Mouse (Mus musculus) adipocyte (in vitro differentiated cells): ENCODE results near the gene Ovol3.
"Not testable (repeated sequence)": the region's sequence is repeated elsewhere in the genome, so short reads cannot be mapped to it uniquely, and the experiment has no call there.

Source experiments
- DNase-seq: peaks from one replicate; pipeline ENCODE4 v3.0.0-alpha.2; 2016; ENCODE audit warnings: low spot score

The Ovol3 gene

DNA sequence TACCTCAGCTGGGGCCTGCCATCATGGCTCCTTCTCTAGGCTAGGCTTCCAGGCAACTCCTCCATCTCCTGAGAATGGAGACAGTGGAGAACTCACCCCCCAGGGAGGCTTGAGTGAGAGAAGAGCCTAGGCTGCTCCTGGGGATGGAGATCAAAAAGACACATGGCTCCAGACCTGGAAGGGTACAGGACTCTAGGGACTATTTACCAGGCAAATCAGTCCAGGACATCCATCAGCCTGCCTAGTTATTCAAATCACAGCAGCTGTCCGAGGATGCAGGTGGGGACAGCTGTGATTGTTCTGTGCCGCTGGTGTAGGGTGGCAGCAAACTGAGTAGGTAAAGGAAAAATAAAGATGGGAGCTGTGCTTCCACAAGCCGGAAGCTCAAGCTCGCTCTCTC, at the start of gene Ovol3:
TSS of gene Ovol3 (minus strand) at position 101 of the 400 bp plus-strand sequence.
- DNase-seq = no peak

- DNase-seq = no peak
These were observed 47.2 kb upstream of the Ovol3 start for GRCm38 (mm10) chr7:30282740-30283139.

- no peak for DNase-seq
These were observed 46.0 kb upstream of the Ovol3 start for GRCm38 (mm10) chr7:30281522-30281921.

GRCm38 (mm10) chr7:30280670-30281138, 45.2 kb upstream of the Ovol3 start:
- DNase-seq = peak; percentile 96

DNA sequence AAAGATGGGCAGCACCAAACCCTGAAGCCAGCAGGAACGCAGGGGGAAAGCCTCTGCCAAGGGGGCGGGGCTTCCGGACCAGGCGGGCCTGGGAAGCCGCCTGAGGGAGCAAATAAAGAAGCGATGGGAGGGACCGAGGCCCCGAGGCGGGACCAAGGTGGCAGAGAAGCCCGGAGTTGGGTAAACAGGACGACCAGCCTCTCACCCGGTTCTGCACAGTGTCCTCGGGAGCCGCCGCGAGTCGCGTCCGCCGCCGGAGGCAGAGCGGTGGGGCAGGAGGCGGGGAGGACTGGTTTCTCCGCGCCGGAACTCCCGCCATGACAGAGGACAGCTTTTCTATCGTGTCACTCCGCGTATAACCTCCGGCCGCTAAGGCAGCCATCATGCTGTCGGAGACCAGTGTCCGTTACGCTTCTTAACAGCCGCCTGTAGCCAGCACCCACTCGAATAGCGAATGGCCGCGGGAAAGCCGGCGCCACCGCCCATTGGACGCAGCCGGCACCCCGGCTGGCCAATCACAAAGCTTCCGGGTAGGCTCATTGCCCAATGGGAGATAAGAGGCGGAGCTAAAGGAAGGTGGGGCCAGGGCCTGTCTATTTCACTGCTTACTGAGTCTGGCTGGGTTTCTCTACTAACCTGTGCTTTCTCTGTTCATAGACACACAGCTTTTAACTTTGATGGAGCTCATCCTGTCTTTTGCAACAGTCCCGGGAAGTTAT, 44.6 kb upstream of the Ovol3 start, which contains the start of the genes Thap8 and Wdr62:
TSS of gene Thap8 (plus strand) at position 144 of the 719 bp plus-strand sequence.
TSS of gene Wdr62 (minus strand) at position 469 of the 719 bp plus-strand sequence.
- DNase-seq = peak; percentile 95

DNA sequence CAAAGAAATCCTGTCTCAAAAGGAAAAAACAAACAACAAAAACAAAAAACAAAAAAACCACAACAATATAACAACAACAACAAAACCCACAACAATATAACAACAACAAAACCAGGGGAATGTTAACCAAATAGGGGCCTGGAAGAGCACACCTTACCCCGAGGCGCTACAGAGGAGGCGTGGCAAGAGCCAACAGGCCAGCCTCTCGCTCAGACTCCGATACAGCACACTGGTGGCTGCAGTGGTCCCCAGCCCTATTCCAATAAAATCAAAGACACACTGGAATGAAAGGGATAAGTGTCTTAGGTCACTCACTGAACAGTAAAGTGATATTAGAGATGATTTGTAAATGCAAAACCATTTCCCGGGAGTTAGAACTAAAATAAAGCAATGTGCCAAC, 44.0 kb upstream of the Ovol3 start:
- DNase-seq = no peak

- DNase-seq = peak; percentile 51
These were observed 43.4 kb upstream of the Ovol3 start for GRCm38 (mm10) chr7:30278911-30279310.

GRCm38 (mm10) chr7:30274383-30274782, 38.9 kb upstream of the Ovol3 start:
- DNase-seq = no peak

DNA sequence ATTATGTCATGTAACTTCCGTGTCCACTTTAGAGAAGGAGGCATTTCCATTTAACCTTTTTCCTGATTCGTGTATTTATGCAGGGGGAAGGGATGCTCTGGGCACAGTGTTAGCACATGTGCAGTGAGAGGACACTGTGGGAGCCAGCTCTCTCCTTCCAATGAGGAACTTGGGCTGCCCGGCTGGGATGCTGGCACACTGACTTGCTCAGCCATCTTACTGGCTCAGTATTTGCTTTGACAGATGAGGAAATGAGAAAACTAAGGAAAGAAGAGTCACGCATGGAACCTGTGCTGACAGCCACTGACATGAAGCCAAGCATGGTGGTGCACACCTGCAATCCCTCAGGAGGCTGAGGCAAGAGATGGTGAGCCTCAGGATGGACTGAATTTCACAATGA, 34.1 kb upstream of the Ovol3 start:
- no peak for DNase-seq

DNA sequence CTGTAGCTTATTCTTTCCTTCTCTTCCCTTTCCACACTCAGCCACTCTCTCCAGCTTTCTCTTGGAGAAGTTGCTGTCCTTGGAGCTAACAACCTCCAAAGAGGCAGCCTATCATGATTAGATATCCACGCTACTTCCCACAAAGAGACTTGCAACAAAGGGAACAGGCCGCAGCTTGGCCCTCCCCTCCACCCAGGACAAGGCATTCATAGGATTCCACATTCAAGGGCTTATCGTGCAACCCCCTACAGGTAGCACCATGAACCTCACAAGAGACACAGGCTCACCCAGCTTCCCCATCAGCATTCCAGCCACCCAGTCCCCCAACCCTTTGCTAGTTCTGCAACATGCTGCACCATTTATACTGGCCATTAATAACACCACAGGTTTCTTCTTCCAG, 31.3 kb upstream of the Ovol3 start:
- no peak for DNase-seq

- DNase-seq = no peak
These were observed 30.4 kb upstream of the Ovol3 start for GRCm38 (mm10) chr7:30265935-30266334.

- no peak for DNase-seq
These were observed 30.0 kb upstream of the Ovol3 start for GRCm38 (mm10) chr7:30265531-30265930.

- no peak for DNase-seq
These were observed 29.5 kb upstream of the Ovol3 start for GRCm38 (mm10) chr7:30265041-30265440.

DNA sequence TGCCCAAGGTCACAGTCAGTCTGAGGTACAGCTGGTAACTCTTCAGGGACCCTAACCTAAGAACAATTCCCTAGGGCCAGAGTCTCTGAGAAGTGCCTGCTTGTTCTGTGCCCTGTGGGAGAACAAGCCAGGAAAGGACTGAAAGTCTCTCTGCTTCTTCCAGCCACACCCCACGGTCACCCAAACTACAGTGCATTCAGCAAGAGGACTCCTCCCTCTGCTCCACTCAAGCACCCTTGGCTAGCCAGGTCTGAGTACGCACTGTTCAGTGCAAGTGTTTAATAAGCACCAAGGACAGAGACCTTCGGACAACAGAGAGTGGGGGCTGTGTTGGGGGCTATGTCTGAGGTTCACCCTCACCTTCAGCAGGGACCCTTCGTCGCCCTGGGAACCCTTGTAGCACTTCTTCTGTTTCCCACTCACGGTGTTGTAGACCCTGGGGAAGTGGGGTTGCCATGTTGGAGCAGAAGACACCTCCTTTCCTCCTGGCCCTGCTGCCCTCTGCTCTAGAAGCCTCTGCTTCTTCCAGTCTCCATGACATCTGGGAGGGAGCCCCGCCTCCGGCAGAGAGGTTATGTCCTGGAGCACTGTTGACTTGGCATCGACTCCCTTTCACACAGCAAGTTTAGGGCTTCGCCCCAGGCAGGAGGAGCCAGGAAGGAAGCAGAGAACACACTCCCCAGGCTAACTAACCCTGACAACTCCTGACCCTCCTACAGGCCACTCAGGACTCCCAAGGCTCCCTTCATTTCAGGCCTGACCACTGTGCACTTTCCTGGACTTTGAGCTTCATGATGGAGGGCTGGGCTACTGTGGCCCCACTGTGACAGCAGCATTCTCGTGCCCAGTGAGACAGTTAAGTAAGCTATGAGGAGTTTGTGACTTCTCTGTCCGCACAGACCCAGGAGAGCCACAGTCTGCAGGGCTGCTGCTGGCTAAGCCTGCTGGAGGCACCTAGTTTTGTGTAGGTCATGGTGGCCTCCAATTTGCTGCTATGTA, 16.7 kb upstream of the Ovol3 start:
- peak; percentile 97 for DNase-seq

GRCm38 (mm10) chr7:30237374-30237773, 1.8 kb upstream of the Ovol3 start:
- DNase-seq = not testable (repeated sequence)

DNA sequence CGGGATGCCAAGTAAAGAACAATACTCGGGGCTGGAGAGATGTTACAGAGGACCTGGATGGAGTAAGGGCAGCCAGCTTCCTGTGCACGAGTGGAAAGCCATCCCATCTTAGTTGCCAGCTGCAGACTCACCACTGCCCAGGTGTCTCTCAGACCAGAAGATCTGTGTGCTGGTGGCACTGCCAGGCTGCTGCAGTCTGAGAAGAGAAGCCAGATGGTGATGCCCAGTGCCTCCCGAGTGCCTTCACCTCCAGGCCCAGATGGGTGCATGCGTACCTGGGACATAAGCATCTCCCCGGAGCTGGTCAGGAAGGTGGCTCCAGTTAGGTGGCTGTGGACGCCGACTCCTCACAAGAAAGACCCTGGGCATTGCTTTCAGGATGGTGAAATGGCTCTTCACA, 434 bp downstream of the Ovol3 start:
- DNase-seq = no peak

DNA sequence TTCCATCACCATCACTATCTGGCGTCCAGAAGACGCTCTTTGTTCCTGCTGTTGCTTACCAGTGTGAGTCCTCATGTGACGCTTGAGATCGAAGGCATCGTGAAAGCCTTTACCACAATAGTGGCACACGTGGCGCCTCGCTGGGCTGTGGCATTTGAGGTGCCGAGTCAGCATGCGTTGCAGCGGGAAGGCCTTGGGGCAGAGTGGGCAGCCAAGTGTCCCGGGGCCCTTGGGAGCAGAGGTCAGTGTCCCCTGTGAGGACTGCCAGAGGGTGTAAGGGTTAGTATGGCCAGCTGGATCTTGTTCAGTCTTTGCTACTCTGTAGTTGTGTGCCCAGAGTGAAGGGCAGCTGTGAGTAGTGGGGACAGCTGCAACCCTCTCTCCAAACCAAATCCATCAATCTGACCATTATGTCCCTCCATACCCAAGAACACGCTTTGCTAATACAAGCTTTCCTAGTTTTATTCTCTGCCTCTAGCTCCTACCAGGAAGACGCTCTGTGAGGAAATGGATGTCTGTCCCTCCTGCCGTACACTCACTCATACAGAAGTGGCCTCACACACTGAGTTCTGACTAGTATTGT, 1.2 kb downstream of the Ovol3 start:
- DNase-seq = no peak

GRCm38 (mm10) chr7:30233387-30233786, 2.1 kb downstream of the Ovol3 start:
- DNase-seq = no peak

- peak; percentile 71 for DNase-seq
These were observed 2.8 kb downstream of the Ovol3 start for GRCm38 (mm10) chr7:30232631-30233148.

- peak; percentile 98 for DNase-seq
These were observed 3.7 kb downstream of the Ovol3 start, which contains the start of the genes Polr2i and Tbcb for GRCm38 (mm10) chr7:30231669-30232454. Gene Polr2i (plus strand): TSS chr7:30231948. Gene Tbcb (minus strand): TSS chr7:30232272.

GRCm38 (mm10) chr7:30231328-30231668, 4.2 kb downstream of the Ovol3 start:
- DNase-seq = no peak
